Mouse (Mus musculus) kidney, embryonic 15.5 days (tissue): ENCODE data around the gene Ccdc91. TPM values are rescaled to one million over a fixed set of nuclear protein-coding genes. Genes with fewer than 3 reads are reported as not detected.

Experiments
- ATAC-seq: fragments of 200-750 bp; cut with Nextera tagmentation; replicated peaks from 2 replicates; pipeline ENCODE4 v1.8.0; 2017; ENCODE audit warnings: moderate TSS enrichment; ENCODE audit not compliant: low FRiP score
- H3K27ac ChIP-seq: fragments of 300-500 bp; sonication (generic); 2 replicates; pipeline ENCODE4 v1.5.1; 2015; ENCODE audit warnings: mild to moderate bottlenecking, inconsistent platforms
- H3K27me3 ChIP-seq: fragments of 300-500 bp; sonication (generic); 2 replicates; pipeline ENCODE4 v1.6.1; 2015; ENCODE audit warnings: inconsistent platforms
- H3K36me3 ChIP-seq: fragments of 300-500 bp; sonication (generic); 2 replicates; pipeline ENCODE4 v1.6.1; 2015; ENCODE audit warnings: inconsistent platforms
- H3K4me1 ChIP-seq: fragments of 300-500 bp; sonication (generic); 2 replicates; pipeline ENCODE4 v1.6.1; 2015; ENCODE audit warnings: inconsistent platforms
- H3K4me2 ChIP-seq: fragments of 300-500 bp; sonication (generic); 2 replicates; pipeline ENCODE4 v1.6.1; 2015; ENCODE audit warnings: moderate library complexity, mild to moderate bottlenecking, inconsistent platforms
- H3K4me3 ChIP-seq: fragments of 300-500 bp; sonication (generic); replicated peaks from 2 replicates; pipeline ENCODE4 v1.5.1; 2015; ENCODE audit warnings: mild to moderate bottlenecking, inconsistent platforms
- H3K9ac ChIP-seq: fragments of 300-500 bp; sonication (generic); 2 replicates; pipeline ENCODE4 v1.6.1; 2015; ENCODE audit warnings: mild to moderate bottlenecking, inconsistent platforms
- H3K9me3 ChIP-seq: fragments of 300-500 bp; sonication (generic); replicated peaks from 2 replicates; pipeline ENCODE4 v1.6.1; 2016; ENCODE audit warnings: inconsistent platforms
- WGBS: fragments of 180-500 bp; shearing (Covaris S2); methylation state at CpG from one replicate; pipeline ENCODE4 v1.1.7; 2015; ENCODE audit warnings: mixed read lengths; 5-methylcytosine and 5-hydroxymethylcytosine counted together
- polyA plus RNA-seq: library from polyadenylated mRNA; unstranded; fragments of >200 nt; fragmentation: Nextera tagmentation; extraction: Ambion mirVana; gene quantifications from 2 replicates; pipeline ENCODE4 v1.2.1, GENCODE M21; 2015

Ccdc91 gene
- polyA plus RNA-seq, 1 experiment from 2014 or later, result 25.2 TPM

DNA sequence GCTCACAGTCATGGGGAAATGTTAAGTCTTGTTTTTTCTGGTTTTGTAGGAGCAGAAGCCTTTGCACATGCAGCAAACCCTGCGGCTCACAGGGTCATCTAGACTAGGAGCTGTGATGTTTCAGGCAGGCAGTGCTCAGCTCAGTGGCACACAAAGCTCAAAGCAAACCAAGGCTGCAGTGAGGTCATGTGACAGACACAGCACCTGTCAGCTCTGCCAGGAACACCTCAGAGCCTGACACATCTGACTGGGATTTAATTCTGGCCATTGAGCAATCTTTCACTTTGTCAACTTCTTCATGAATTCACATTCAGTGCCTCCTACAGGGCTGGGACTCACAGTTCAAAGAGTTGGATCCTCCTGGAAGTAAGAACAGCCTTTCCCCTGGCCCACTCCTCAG is 185.1 kb downstream of the Ccdc91 start:
- H3K27ac ChIP-seq, result no peak overlapping the region
- no peak for ATAC-seq
- H3K4me3 ChIP-seq, result no peak overlapping the region
- no peaks in the 10 kb centered on the region for H3K27me3 ChIP-seq
- WGBS, result 62% methylated on average over 1 of the region's 1 CpGs
- no peak overlapping the region for H3K9ac ChIP-seq
- no peaks in the 10 kb centered on the region for H3K4me1 ChIP-seq
- no peaks in the 10 kb centered on the region for H3K36me3 ChIP-seq
- no peaks in the 10 kb centered on the region for H3K9me3 ChIP-seq
- H3K4me2 ChIP-seq, result no peak overlapping the region

GRCm38 (mm10) chr6:147661841-147662240 is 186.2 kb downstream of the Ccdc91 start:
- no peak for ATAC-seq
- H3K4me2 ChIP-seq, result no peak overlapping the region
- no peaks in the 10 kb centered on the region for H3K36me3 ChIP-seq
- 52% methylated on average over 4 of the region's 4 CpGs for WGBS
- H3K9me3 ChIP-seq, result no peaks in the 10 kb centered on the region
- H3K4me3 ChIP-seq, result no peak overlapping the region
- H3K27ac ChIP-seq, result no peak overlapping the region
- no peaks in the 10 kb centered on the region for H3K27me3 ChIP-seq
- no peaks in the 10 kb centered on the region for H3K4me1 ChIP-seq
- H3K9ac ChIP-seq, result no peak overlapping the region

DNA sequence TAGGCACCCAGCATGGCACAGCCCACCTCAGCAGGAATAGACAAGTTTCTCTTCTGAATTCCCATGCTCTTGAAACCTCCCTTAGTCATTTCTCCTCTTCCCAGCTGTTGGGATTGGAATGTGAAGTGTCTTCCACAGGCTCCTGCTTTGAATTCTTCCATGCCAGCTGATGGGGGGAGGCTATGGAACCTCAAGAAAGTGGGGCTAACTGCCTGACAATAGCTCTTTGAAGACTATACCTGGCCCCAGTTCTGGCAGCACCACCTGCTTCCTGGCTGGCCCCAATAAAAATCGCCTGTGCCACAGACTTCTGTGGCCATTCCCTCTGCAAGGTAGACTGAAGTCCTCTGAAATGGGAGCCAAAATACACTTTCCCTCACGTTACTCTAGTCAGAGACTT is 187.0 kb downstream of the Ccdc91 start:
- no peak for ATAC-seq
- no peak overlapping the region for H3K9ac ChIP-seq
- no peaks in the 10 kb centered on the region for H3K9me3 ChIP-seq
- no peak overlapping the region for H3K4me3 ChIP-seq
- no peaks in the 10 kb centered on the region for H3K4me1 ChIP-seq
- H3K36me3 ChIP-seq, result no peaks in the 10 kb centered on the region
- H3K4me2 ChIP-seq, result no peak overlapping the region
- WGBS, result 74% methylated on average over 2 of the region's 2 CpGs
- no peak overlapping the region for H3K27ac ChIP-seq
- no peaks in the 10 kb centered on the region for H3K27me3 ChIP-seq

DNA sequence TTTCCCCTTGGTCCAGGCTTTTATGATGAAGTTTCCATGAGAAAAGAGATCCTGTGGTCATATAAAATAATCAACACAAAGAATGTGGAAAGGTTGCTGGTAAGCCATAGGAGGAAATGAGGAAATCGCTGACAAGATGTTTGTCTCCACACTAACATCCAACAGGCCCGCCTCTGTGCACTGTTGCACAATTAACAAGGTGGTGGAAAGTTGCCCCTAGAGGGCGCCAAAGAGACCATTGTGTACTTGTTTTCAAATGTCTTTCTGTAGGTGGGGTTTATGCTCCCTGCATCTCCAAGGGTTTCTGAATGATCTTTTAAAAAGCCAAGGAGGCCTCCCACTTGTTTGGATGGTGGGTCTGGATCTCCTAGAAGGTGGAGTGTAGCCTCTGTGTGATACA is 188.7 kb downstream of the Ccdc91 start:
- H3K9ac ChIP-seq, result no peak overlapping the region
- no peaks in the 10 kb centered on the region for H3K27me3 ChIP-seq
- H3K36me3 ChIP-seq, result no peaks in the 10 kb centered on the region
- H3K4me1 ChIP-seq, result no peaks in the 10 kb centered on the region
- no peak overlapping the region for H3K4me2 ChIP-seq
- H3K9me3 ChIP-seq, result no peaks in the 10 kb centered on the region
- 49% methylated on average over 3 of the region's 3 CpGs for WGBS
- ATAC-seq, result no peak
- H3K27ac ChIP-seq, result no peak overlapping the region
- no peak overlapping the region for H3K4me3 ChIP-seq

DNA sequence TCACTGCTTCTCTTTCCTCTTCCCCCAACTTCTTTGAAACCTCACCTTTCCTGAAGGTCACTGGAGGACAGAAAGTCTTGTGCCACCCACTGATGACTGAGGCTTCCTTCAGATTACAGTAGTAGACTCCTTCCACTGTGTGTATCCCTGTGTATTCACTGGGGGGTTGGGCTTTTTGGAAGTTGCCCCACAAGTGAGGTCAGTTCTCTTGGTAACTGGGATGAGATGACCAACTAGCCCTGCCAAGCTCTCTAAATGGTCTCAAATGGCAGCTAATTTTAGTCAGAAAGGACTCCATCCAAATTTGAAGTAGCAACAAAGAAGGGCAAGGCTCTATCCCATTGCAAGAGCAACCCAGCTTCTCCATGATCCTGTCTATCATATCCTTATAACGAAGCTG is 195.7 kb downstream of the Ccdc91 start:
- Histone ChIP-seq H3K36me3 (no peaks in the 10 kb centered on the region), H3K27ac (no peak overlapping the region), H3K4me3 (no peak overlapping the region), H3K9me3 (no peaks in the 10 kb centered on the region), H3K4me2 (no peak overlapping the region), H3K4me1 (no peaks in the 10 kb centered on the region), H3K9ac (no peak overlapping the region), H3K27me3 (no peaks in the 10 kb centered on the region)
- ATAC-seq, result no peak
- WGBS, result 91% methylated on average over 1 of the region's 1 CpGs

- WGBS, result 55% methylated on average over 2 of the region's 2 CpGs
- Histone ChIP-seq H3K9ac (no peak overlapping the region), H3K36me3 (no peaks in the 10 kb centered on the region), H3K4me2 (no peak overlapping the region), H3K27me3 (no peaks in the 10 kb centered on the region), H3K4me1 (no peaks in the 10 kb centered on the region), H3K4me3 (no peak overlapping the region), H3K9me3 (no peaks in the 10 kb centered on the region), H3K27ac (no peak overlapping the region)
- no peak for ATAC-seq
These were observed 196.9 kb downstream of the Ccdc91 start for GRCm38 (mm10) chr6:147672481-147672880.

GRCm38 (mm10) chr6:147675022-147675733 is 199.6 kb downstream of the Ccdc91 start:
- WGBS, result 74% methylated on average over 7 of the region's 7 CpGs
- ATAC-seq, result no peak

GRCm38 (mm10) chr6:147676214-147676613 is 200.6 kb downstream of the Ccdc91 start:
- WGBS, result 88% methylated on average over 1 of the region's 1 CpGs
- Histone ChIP-seq H3K4me1 (no peaks in the 10 kb centered on the region), H3K27ac (no peak overlapping the region), H3K4me2 (no peak overlapping the region), H3K9me3 (no peaks in the 10 kb centered on the region), H3K9ac (no peak overlapping the region), H3K36me3 (no peaks in the 10 kb centered on the region), H3K27me3 (0 out of 2 replicates have a peak, but pooled peaks cover 2% of the 10 kb centered on the region), H3K4me3 (no peak overlapping the region)
- no peak for ATAC-seq

More at GRCm38 (mm10) chr6:147675022-147675733, 199.6 kb downstream of the Ccdc91 start:
- Histone ChIP-seq H3K9ac (no peak overlapping the region), H3K4me2 (no peak overlapping the region), H3K9me3 (no peaks in the 10 kb centered on the region), H3K27me3 (0 out of 2 replicates have a peak, but pooled peaks cover 2% of the 10 kb centered on the region), H3K27ac (no peak overlapping the region), H3K36me3 (no peaks in the 10 kb centered on the region), H3K4me3 (no peak overlapping the region), H3K4me1 (no peaks in the 10 kb centered on the region)

Other genes with a start within 250 kb of the Ccdc91 start
- gene Pthlh, start 211.6 kb upstream of the Ccdc91 start, polyA plus RNA-seq, result 1.2 and 1.4 TPM in 2 replicates